7 mouse cellular contexts compared by ENCODE assay signal in the genomic region with DNA sequence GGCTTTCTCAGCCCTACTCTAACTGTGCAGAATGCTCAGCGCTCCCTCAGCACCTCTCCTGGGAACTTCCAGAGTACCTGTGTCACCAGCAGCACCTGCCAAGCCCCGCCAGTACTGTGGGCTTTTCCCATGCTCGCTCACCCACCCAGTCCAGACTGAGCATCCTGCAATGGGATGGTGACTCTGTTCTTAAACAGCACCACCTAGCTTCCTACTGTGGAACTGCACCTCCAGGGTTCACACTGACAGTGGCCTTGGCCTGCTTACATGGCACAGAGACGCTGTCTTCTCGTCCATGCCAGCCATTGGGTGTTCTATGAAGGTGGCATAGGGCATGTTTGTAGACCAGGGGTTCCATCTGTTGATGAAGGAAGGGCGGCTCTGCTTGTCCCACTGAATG. TPM values are rescaled to one million over a fixed set of nuclear protein-coding genes. Genes with fewer than 3 reads are reported as not detected.
A peak's percentile ranks its signal among the peaks of the same experiment; 100 is the strongest.
DNase-seq lines count a peak whose midpoint lies in the region; ATAC-seq lines count a peak whose summit lies in the region.

No protein-coding gene starts in this region.

- peaks cover 6% of the 10 kb centered on the region for H3K36me3 ChIP-seq in intestine, embryonic 16.5 days (ENCODE audit: control insufficient read depth, insufficient read depth, low read length)
- H3K36me3 ChIP-seq in midbrain, embryonic 10.5 days: peaks cover 49% of the 10 kb centered on the region

- peak; percentile 87 for DNase-seq in adrenal gland, adult 2 months
- DNase-seq in embryo, embryonic 10.5 days (ENCODE audit: low spot score): peak; percentile 94
- peak; percentile 80 for DNase-seq in gastrocnemius, postnatal 14 days
- peak; percentile 78 to 81 for DNase-seq in left cerebral cortex, postnatal 25 days (ENCODE audit: low spot score in 2 of 2)
- peak; percentile 85 for DNase-seq in midbrain, embryonic 10.5 days (ENCODE audit: low spot score)
- peak; percentile 65 for DNase-seq in skeletal muscle tissue, adult 2 months (ENCODE audit: low read depth, low spot score)

- no peak overlapping the region for H3K9ac ChIP-seq in intestine, embryonic 16.5 days (ENCODE audit: low read depth, low read length)

- WGBS in intestine, embryonic 16.5 days: 13% methylated on average over 6 of the region's 6 CpGs
- 19% methylated on average over 6 of the region's 6 CpGs for WGBS in midbrain, embryonic 10.5 days

- H3K9me3 ChIP-seq in intestine, embryonic 16.5 days (ENCODE audit: control insufficient read depth, low read length): no peaks in the 10 kb centered on the region
- H3K9me3 ChIP-seq in midbrain, embryonic 10.5 days (replicated peaks): no peaks in the 10 kb centered on the region

- no peak overlapping the region for H3K4me2 ChIP-seq in intestine, embryonic 16.5 days (ENCODE audit: low read depth, low read length)

- H3K4me1 ChIP-seq in intestine, embryonic 16.5 days (ENCODE audit: control insufficient read depth, insufficient read depth, low read length): peaks cover 16% of the 10 kb centered on the region
- H3K4me1 ChIP-seq in midbrain, embryonic 10.5 days: peaks cover 45% of the 10 kb centered on the region

- 0 out of 2 replicates have a peak, but pooled peaks have one; percentile 6 for ATAC-seq in intestine, embryonic 16.5 days

- H3K27ac ChIP-seq in intestine, embryonic 16.5 days (ENCODE audit: low read length): no peak overlapping the region
- H3K27ac ChIP-seq in midbrain, embryonic 10.5 days (replicated peaks): no peak overlapping the region

- H3K4me3 ChIP-seq in intestine, embryonic 16.5 days (ENCODE audit: low read length): no peak overlapping the region
- H3K4me3 ChIP-seq in midbrain, embryonic 10.5 days: peak overlapping the region; percentile 94; the same call in 1 of the 2 replicates

- intact Hi-C loops in gastrocnemius, postnatal 14 days (cut with DNase I; ENCODE audit: low total_unique reads): no loop called here
- intact Hi-C loops in left cerebral cortex, postnatal 25 days (cut with DNase I): loop anchor here (5.0 kb wide), 1 partner anchor 147 kb away; the partner anchor contains the start of gene Lrrc47

- H3K27me3 ChIP-seq in intestine, embryonic 16.5 days (replicated peaks; ENCODE audit: control insufficient read depth, insufficient read depth, low read length): no peaks in the 10 kb centered on the region
- H3K27me3 ChIP-seq in midbrain, embryonic 10.5 days (ENCODE audit: low read depth, poor library complexity, severe bottlenecking): 0 out of 2 replicates have a peak, but pooled peaks cover 3% of the 10 kb centered on the region

RNA-seq across cellular contexts. Expression of gene Tprgl, which starts 1.5 kb away (rescaled TPM):
- 100 to 1,000 TPM; 151 to 180 TPM for total RNA-seq in adrenal gland, adult 2 months (2021)
- polyA plus RNA-seq in adrenal gland, adult 2 months (2012; rRNA removed): 188 and 210 TPM in 2 replicates
- total RNA-seq in gastrocnemius, postnatal 14 days (2021): 10 to 100 TPM; 81.7 to 84.5 TPM
- 87.9 and 93.9 TPM in 2 replicates for polyA plus RNA-seq in intestine, embryonic 16.5 days (2015; fragmentation: Nextera tagmentation; extraction: Ambion mirVana)
- 100 to 1,000 TPM; 151 to 153 TPM for total RNA-seq in left cerebral cortex, postnatal 25 days (2021)
- polyA plus RNA-seq in midbrain, embryonic 10.5 days (2016; fragmentation: Nextera tagmentation; extraction: Ambion mirVana): 120 and 129 TPM in 2 replicates

RNA-seq across cellular contexts. Expression of gene Megf6, which starts 11.5 kb away (rescaled TPM):
- total RNA-seq in adrenal gland, adult 2 months (2021): 1 to 10 TPM; 2.3 to 2.6 TPM
- 4.5 and 5.3 TPM in 2 replicates for polyA plus RNA-seq in adrenal gland, adult 2 months (2012; rRNA removed)
- total RNA-seq in gastrocnemius, postnatal 14 days (2021): 1 to 10 TPM; 2.9 to 3.4 TPM
- 10.3 and 12.0 TPM in 2 replicates for polyA plus RNA-seq in intestine, embryonic 16.5 days (2015; fragmentation: Nextera tagmentation; extraction: Ambion mirVana)
- 1 to 10 TPM; 3.6 to 5.8 TPM for total RNA-seq in left cerebral cortex, postnatal 25 days (2021)
- polyA plus RNA-seq in midbrain, embryonic 10.5 days (2016; fragmentation: Nextera tagmentation; extraction: Ambion mirVana): 21.6 and 23.4 TPM in 2 replicates

RNA-seq across cellular contexts. Expression of gene Wrap73, which starts 16.8 kb away (rescaled TPM):
- total RNA-seq in adrenal gland, adult 2 months (2021): 10 to 100 TPM; 16.7 to 20.4 TPM
- polyA plus RNA-seq in adrenal gland, adult 2 months (2012; rRNA removed): 41.0 and 41.1 TPM in 2 replicates
- total RNA-seq in gastrocnemius, postnatal 14 days (2021): 1 to 10 TPM; 7.7 to 8.8 TPM
- 29.3 and 30.1 TPM in 2 replicates for polyA plus RNA-seq in intestine, embryonic 16.5 days (2015; fragmentation: Nextera tagmentation; extraction: Ambion mirVana)
- 10 to 100 TPM; 30.7 to 34.8 TPM for total RNA-seq in left cerebral cortex, postnatal 25 days (2021)
- 47.2 and 53.1 TPM in 2 replicates for polyA plus RNA-seq in midbrain, embryonic 10.5 days (2016; fragmentation: Nextera tagmentation; extraction: Ambion mirVana)

RNA-seq across cellular contexts. Expression of gene Trp73, which starts 19.0 kb away (rescaled TPM):
- not detected for total RNA-seq in adrenal gland, adult 2 months (2021)
- 0.30 TPM in 1 of 2 replicates, not detected in the other for polyA plus RNA-seq in adrenal gland, adult 2 months (2012; rRNA removed)
- total RNA-seq in gastrocnemius, postnatal 14 days (2021): under 1 TPM in 1 of 2 experiments, not detected in 1; 0.10 TPM
- 0.11 and 0.12 TPM in 2 replicates for polyA plus RNA-seq in intestine, embryonic 16.5 days (2015; fragmentation: Nextera tagmentation; extraction: Ambion mirVana)
- under 1 TPM; 0.30 to 0.50 TPM for total RNA-seq in left cerebral cortex, postnatal 25 days (2021)
- 0.30 and 0.36 TPM in 2 replicates for polyA plus RNA-seq in midbrain, embryonic 10.5 days (2016; fragmentation: Nextera tagmentation; extraction: Ambion mirVana)
